Mouse (Mus musculus) layer of hippocampus, postnatal 25 days (tissue): ENCODE results near the gene Htr6. TPM values are rescaled to one million over a fixed set of nuclear protein-coding genes. Genes with fewer than 3 reads are reported as not detected.
A peak's percentile ranks its signal among the peaks of the same experiment; 100 is the strongest.

Experiments used
- DNase-seq, 2 experiments: peaks; one replicate each; pipeline ENCODE4 v3.0.0; 2022; ENCODE audit warnings: mixed read lengths in 2 of 2, low spot score in 1 of 2; ENCODE audit errors: extremely low spot score in 1 of 2
- total RNA-seq, 2 experiments: library from RNA; stranded (reverse); gene quantifications; 2 replicates each; pipeline ENCODE4 v1.2.3; 2021

The Htr6 gene
- total RNA-seq, 2 experiments from 2014 or later: 7.2 to 7.5 TPM

GRCm38 (mm10) chr4:139052796-139053195 is 22.6 kb downstream of the Htr6 start:
- DNase-seq: no peak

DNA sequence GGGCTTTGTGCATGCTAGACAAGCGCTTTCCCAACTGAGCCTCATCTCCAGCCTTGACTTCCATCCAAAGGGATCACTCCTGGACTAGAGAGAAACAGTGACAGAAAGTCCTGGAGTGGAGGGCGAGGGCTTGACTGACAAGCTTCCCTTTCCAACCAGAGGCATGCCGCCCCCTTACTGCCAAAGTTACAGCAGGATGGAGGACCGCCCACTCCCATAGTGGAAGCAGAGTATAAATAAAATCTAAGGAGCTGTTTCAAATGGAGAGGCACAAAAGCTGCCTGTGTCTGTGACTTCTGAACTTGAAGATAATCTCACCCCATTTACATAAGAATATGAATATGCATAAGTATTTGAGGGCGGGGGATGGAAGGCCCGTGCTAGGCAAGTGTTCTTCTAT is 26.9 kb downstream of the Htr6 start:
- DNase-seq: no peak

- DNase-seq: no peak
These were observed 29.0 kb downstream of the Htr6 start for GRCm38 (mm10) chr4:139046354-139046753.

GRCm38 (mm10) chr4:139044566-139044965 is 30.8 kb downstream of the Htr6 start:
- DNase-seq: no peak

GRCm38 (mm10) chr4:139043600-139043999 is 31.8 kb downstream of the Htr6 start:
- DNase-seq: no peak

- DNase-seq: no peak
These were observed 32.8 kb downstream of the Htr6 start for GRCm38 (mm10) chr4:139042611-139043010.

DNA sequence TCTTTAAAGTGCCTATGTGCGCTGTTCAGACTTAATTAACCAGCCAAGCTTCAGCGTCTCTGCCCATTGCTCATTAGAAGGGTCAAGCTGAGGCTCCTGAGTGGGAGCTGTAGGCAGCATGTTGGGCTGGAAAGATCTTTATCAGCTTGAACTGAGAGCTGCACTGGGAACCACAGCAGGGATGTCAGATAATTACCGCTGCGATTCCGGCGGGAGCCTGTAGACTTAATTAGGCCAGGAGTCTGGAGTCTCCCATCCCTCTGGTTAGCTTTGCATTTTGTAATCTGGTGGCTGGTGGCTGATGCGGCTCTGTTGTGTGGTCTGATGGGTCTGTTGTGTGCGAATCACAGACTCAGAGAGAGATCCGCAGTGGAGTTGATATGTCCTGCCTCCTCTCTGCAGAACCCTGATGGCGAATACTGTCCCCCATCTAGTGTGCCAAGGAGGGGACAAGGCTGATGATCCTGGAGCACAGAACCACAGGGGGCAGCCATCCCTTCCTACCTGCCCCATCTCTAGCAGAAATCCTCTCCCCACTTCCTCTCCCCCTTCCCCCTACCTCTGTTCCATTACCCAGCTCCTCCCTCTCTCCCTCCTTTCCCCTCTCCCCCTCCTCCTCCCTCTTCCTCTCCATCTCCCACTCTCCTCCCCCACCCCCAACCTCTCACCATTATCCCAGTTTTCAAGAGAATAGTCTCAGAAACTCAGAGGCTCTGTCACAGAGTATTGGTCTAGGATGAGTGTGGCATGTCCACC is 35.1 kb downstream of the Htr6 start:
- no peak for DNase-seq

DNA sequence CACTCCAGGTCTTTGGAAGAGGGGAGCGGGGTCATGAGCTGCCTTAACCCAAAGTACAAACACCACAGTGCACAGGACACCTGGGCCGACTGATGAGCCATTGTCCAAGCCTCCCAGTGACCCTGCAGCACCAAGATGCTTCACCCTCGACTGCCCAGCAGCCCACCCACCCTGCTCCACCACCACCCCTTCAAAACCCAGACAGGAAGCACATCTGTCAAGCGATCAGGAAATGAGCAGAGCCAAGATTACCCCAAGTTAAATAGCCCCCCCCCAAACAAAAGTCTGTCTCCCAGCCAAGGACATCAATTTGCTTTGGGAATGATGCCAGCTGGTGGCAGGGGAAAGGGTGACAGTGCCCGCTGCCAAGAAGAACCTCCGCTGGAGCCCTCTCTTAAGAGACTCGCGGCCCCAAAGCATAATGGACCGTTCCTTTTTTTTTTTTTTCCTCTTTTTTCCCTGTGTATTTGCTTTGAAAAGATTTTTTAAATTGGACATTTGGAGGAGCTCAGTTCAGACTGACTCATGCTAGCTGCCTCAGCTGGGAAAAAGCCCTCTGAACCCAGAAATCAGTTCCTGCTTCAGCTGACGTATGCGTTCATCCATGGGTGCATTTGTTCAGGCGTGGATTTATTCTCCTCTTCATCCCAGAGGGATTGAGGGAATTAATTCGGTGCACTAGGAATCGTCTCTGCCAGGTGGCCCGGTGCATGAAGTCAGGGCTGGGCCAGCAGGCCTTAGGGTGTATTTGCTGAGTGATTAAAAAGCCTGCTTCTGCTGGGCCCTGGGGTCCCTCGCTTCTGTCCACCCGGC is 37.4 kb downstream of the Htr6 start:
- peak in 1 of 2 experiments; percentile 24 for DNase-seq

GRCm38 (mm10) chr4:139035799-139036198 is 39.6 kb downstream of the Htr6 start:
- DNase-seq: peak in 1 of 2 experiments; percentile 13

DNA sequence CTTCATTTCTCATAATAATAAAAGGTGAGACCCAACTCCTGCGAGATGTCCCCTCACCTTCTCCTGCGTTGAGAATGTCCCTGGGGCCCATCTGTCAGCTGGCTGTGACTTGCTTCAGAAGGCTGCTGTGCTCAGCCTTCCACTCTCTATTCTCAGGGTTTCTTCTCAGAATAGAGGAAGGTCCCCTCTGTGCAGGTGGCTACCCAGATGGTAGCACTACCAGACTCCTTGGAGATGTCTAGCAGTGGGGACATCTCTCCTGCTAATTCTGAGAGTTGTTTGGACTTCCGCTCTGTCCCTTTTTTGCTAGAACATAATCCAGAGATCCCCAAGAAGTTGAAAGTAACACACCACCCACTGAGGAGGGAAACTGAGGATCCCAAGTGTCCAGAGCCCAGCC is 40.4 kb downstream of the Htr6 start:
- no peak for DNase-seq

GRCm38 (mm10) chr4:139034540-139034939 is 40.8 kb downstream of the Htr6 start:
- no peak for DNase-seq

DNA sequence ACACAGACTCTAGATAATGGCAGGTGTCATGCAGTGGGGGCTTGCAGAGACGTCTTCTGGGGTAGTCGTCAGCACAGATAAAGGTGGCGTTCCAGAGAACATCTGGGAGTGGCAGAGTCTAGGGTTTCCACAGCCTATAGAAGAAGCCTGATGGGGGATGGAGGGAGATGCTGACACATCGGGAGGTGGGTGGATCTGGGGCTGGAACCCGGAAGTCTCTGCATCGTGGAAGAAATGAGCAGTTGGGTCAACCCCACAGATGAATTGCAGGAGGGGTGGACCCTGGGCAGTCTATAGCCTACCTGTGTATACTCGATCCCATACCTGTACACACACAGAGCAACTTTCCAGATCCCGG is 41.4 kb downstream of the Htr6 start:
- no peak for DNase-seq

- no peak for DNase-seq
These were observed 41.9 kb downstream of the Htr6 start for GRCm38 (mm10) chr4:139033263-139034009.

DNA sequence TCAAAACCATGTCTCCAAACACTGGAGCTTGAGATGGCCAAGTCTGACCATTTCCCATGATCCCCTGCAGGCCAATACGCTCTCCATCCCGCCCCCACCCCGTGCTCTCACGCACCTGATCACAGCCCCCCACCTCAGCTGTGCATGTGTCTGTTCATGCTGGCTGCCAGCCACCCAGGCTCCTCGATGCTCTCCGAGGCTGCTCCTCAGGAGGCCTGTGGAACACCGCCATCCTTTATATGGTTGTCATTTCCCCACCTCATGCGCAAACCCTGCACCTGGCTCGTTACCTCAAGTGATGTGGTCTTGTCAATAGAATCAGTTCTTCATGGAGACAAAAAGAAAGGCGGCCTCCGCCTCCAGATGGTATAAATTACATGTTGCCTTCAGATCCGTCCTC is 42.8 kb downstream of the Htr6 start:
- DNase-seq: no peak

GRCm38 (mm10) chr4:139030675-139031074 is 44.7 kb downstream of the Htr6 start:
- DNase-seq: no peak

GRCm38 (mm10) chr4:139024379-139024778 is 51.0 kb downstream of the Htr6 start:
- DNase-seq: peak in 1 of 2 experiments; percentile 42

GRCm38 (mm10) chr4:139020385-139020784 is 55.0 kb downstream of the Htr6 start:
- no peak for DNase-seq

GRCm38 (mm10) chr4:139019413-139019812 is 56.0 kb downstream of the Htr6 start:
- no peak for DNase-seq

DNA sequence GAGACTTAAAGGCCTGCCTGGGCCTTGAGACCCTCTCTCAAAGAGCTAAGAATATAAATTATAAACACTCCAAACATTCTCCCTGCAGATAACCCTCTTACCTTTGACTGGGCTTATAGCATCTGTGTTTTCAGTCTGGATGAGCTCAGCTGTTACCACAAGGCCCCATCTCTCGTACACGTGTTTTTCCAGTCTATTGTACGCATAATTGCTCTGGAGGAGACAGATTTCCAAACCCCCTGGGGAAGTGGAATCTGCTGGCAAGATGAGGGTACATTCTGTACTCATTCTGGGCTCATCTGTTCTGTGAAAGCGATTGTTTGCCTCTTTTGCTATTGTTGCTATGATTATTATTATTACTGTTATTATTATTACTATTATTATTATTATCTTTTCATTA is 56.4 kb downstream of the Htr6 start:
- DNase-seq: no peak

- DNase-seq: no peak
These were observed 57.0 kb downstream of the Htr6 start for GRCm38 (mm10) chr4:139018388-139018787.

- no peak for DNase-seq
These were observed 60.6 kb downstream of the Htr6 start for GRCm38 (mm10) chr4:139014793-139015192.
